Mouse (Mus musculus): Measurements from ENCODE around the gene Esrrg. TPM values are rescaled to one million over a fixed set of nuclear protein-coding genes. Genes with fewer than 3 reads are reported as not detected.

The Esrrg gene
- polyA plus RNA-seq, 1 experiment from 2014 or later = 1.0 TPM

DNA sequence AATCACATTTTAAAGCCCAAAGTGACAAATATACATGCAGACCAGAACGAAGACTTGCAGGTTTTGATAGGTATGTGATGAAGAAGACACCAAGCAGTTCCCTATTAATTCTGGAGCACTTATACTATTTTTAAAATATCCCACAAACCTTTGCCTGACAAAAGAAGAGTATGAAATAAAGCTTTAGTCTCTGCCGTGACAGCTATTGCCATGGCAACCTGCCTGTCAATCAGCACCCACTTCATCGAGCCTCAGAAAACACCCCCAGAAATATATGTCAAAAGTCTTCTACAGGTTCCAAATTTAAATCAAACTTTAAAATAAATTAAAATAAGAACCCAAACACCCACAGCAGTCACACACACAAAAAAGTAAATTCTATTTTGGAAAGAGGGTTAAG, 112.4 kb downstream of the Esrrg start:
- no peak overlapping the region for H3K4me3 ChIP-seq (ENCODE audit: low read length)
- H3K27ac ChIP-seq (ENCODE audit: low read length) = no peak overlapping the region
- WGBS = 70% methylated on average over 3 of the region's 3 CpGs
- H3K9me3 ChIP-seq (ENCODE audit: control insufficient read depth, low read length) = no peaks in the 10 kb centered on the region
- H3K27me3 ChIP-seq (ENCODE audit: control insufficient read depth, insufficient read depth, low read depth, low read length) = no peaks in the 10 kb centered on the region
- H3K36me3 ChIP-seq (ENCODE audit: control insufficient read depth, insufficient read depth, low read length) = no peaks in the 10 kb centered on the region
- H3K4me1 ChIP-seq (replicated peaks; ENCODE audit: control insufficient read depth, insufficient read depth, low read length) = no peaks in the 10 kb centered on the region
- no peak overlapping the region for H3K9ac ChIP-seq (ENCODE audit: low read length)
- no peak overlapping the region for H3K4me2 ChIP-seq (ENCODE audit: low read depth, low read length)
- ATAC-seq (ENCODE audit: low read depth) = no peak

DNA sequence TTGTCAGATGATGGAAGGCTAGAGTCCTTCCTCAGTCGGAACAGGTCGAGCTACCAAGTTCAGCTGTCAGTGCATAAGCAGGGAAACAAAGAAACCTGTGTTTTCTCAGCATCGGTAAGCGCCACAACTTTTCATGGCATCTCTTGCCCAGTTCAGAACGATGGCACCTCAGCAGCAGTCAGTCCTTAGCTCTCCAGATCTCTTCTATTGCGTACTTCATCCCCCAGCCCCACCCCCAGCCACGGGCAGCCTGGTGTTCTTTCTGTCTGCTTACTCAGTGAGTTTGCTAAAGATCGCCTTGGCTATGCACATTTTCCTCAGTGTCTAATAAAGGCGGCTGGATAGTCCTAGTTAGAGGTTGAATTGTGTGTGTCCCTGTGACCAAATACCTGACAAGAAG, 113.4 kb downstream of the Esrrg start:
- ATAC-seq (ENCODE audit: low read depth) = no peak

DNA sequence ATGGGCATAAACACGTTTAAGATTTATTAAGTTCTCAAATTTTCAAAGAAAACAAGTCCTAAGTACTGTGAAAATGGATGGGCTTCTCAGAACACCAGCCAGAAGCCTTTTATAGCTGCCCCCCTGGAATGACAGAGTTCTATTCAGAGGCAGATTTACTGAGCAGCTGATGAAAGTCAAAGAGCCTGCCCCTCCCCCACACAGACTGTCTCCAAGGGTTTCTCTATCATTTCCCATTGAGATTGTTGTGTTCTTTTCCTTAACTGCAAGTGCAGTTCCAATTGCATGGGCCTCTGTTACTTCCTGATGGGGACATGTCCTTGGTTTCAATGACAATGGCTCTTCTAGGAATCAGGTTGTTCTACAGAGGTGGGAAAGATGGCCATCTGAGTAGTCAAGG, 116.1 kb downstream of the Esrrg start:
- H3K27ac ChIP-seq (ENCODE audit: low read length) = no peak overlapping the region
- H3K4me2 ChIP-seq (ENCODE audit: low read depth, low read length) = no peak overlapping the region
- H3K4me3 ChIP-seq (ENCODE audit: low read length) = no peak overlapping the region
- no peaks in the 10 kb centered on the region for H3K9me3 ChIP-seq (ENCODE audit: control insufficient read depth, low read length)
- no peak for ATAC-seq (ENCODE audit: low read depth)
- no peaks in the 10 kb centered on the region for H3K4me1 ChIP-seq (replicated peaks; ENCODE audit: control insufficient read depth, insufficient read depth, low read length)
- H3K9ac ChIP-seq (ENCODE audit: low read length) = no peak overlapping the region
- no peaks in the 10 kb centered on the region for H3K27me3 ChIP-seq (ENCODE audit: control insufficient read depth, insufficient read depth, low read depth, low read length)
- 41% methylated on average over 1 of the region's 1 CpGs for WGBS
- H3K36me3 ChIP-seq (ENCODE audit: control insufficient read depth, insufficient read depth, low read length) = no peaks in the 10 kb centered on the region

More for the DNA sequence above, 113.4 kb downstream of the Esrrg start:
- 59% methylated on average over 9 of the region's 9 CpGs for WGBS
- Histone ChIP-seq H3K4me1 (replicated peaks; ENCODE audit: control insufficient read depth, insufficient read depth, low read length) (no peaks in the 10 kb centered on the region), H3K9ac (ENCODE audit: low read length) (no peak overlapping the region), H3K27me3 (ENCODE audit: control insufficient read depth, insufficient read depth, low read depth, low read length) (no peaks in the 10 kb centered on the region), H3K36me3 (ENCODE audit: control insufficient read depth, insufficient read depth, low read length) (no peaks in the 10 kb centered on the region), H3K4me2 (ENCODE audit: low read depth, low read length) (no peak overlapping the region), H3K9me3 (ENCODE audit: control insufficient read depth, low read length) (no peaks in the 10 kb centered on the region), H3K4me3 (ENCODE audit: low read length) (no peak overlapping the region), H3K27ac (ENCODE audit: low read length) (no peak overlapping the region)

DNA sequence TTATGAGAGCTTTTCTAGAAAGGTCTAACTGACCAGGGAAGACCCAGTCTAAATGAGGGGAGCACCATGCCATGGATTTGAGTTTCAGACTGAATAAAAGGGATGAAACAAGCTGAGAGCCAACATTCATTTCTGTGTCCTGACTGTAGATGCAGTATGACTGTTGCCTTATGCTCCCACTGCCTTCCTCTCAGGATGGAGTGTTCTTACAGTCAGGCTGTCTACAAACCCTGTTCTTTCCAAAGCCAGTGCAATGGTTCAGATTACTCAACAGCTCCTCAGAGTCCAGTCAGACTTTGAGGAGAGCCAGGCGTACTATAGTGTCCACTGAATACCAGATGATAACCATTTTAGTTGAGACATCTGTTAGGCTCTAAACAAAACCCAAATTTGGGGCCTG, 116.8 kb downstream of the Esrrg start:
- Histone ChIP-seq H3K36me3 (ENCODE audit: control insufficient read depth, insufficient read depth, low read length) (no peaks in the 10 kb centered on the region), H3K27me3 (ENCODE audit: control insufficient read depth, insufficient read depth, low read depth, low read length) (no peaks in the 10 kb centered on the region), H3K4me3 (ENCODE audit: low read length) (no peak overlapping the region), H3K4me1 (replicated peaks; ENCODE audit: control insufficient read depth, insufficient read depth, low read length) (no peaks in the 10 kb centered on the region), H3K9ac (ENCODE audit: low read length) (no peak overlapping the region), H3K9me3 (ENCODE audit: control insufficient read depth, low read length) (no peaks in the 10 kb centered on the region), H3K4me2 (ENCODE audit: low read depth, low read length) (no peak overlapping the region), H3K27ac (ENCODE audit: low read length) (no peak overlapping the region)
- no peak for ATAC-seq (ENCODE audit: low read depth)
- 66% methylated on average over 1 of the region's 1 CpGs for WGBS

DNA sequence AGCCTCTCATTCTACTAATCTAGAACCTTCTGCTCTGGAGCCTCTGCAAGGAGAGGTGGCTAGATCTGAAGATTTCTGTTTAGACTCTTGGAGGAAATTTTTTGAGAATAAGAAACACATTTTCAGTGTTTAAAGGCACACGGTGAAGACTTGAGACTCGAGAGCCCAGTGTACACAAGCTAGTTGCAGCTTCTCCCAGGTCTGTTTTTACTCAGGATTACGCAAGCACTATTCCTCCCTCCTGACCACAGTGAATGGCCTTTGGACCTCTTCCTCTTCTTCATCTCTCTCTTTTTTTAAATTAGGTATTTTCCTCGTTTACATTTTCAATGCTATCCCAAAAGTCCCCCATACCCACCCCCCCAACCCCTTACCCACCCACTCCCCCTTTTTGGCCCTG, 122.6 kb downstream of the Esrrg start:
- Histone ChIP-seq H3K36me3 (ENCODE audit: control insufficient read depth, insufficient read depth, low read length) (no peaks in the 10 kb centered on the region), H3K4me2 (ENCODE audit: low read depth, low read length) (no peak overlapping the region), H3K4me3 (ENCODE audit: low read length) (no peak overlapping the region), H3K9ac (ENCODE audit: low read length) (no peak overlapping the region), H3K4me1 (replicated peaks; ENCODE audit: control insufficient read depth, insufficient read depth, low read length) (no peaks in the 10 kb centered on the region), H3K9me3 (ENCODE audit: control insufficient read depth, low read length) (no peaks in the 10 kb centered on the region), H3K27me3 (ENCODE audit: control insufficient read depth, insufficient read depth, low read depth, low read length) (no peaks in the 10 kb centered on the region), H3K27ac (ENCODE audit: low read length) (no peak overlapping the region)
- WGBS = 75% methylated on average over 4 of the region's 4 CpGs
- ATAC-seq (ENCODE audit: low read depth) = no peak

DNA sequence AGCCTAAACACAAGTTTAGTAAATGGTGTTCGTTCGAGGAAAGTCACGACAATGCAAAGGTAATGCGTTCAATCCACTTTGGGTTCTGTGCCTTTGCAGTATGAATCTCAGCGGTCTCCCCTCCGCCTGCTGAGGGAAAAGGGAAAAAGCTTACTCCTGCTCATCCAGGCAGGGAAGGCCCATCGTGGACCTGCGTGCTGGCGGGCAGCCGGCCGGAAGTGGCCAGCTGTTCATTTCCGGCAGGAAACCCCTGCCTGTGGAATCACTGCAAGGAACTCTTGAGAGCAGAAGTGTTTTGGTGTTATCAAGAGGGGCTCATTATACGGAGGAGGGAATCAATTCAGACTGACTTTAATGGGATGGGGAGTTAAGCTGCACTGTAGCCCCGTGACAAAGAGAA, 127.9 kb downstream of the Esrrg start:
- no peak overlapping the region for H3K9ac ChIP-seq (ENCODE audit: low read length)
- H3K4me3 ChIP-seq (ENCODE audit: low read length) = no peak overlapping the region
- no peak for ATAC-seq (ENCODE audit: low read depth)
- no peaks in the 10 kb centered on the region for H3K9me3 ChIP-seq (ENCODE audit: control insufficient read depth, low read length)
- H3K36me3 ChIP-seq (ENCODE audit: control insufficient read depth, insufficient read depth, low read length) = no peaks in the 10 kb centered on the region
- no peak overlapping the region for H3K27ac ChIP-seq (ENCODE audit: low read length)
- H3K27me3 ChIP-seq (ENCODE audit: control insufficient read depth, insufficient read depth, low read depth, low read length) = no peaks in the 10 kb centered on the region
- no peaks in the 10 kb centered on the region for H3K4me1 ChIP-seq (replicated peaks; ENCODE audit: control insufficient read depth, insufficient read depth, low read length)
- WGBS = 52% methylated on average over 14 of the region's 14 CpGs
- H3K4me2 ChIP-seq (ENCODE audit: low read depth, low read length) = no peak overlapping the region

DNA sequence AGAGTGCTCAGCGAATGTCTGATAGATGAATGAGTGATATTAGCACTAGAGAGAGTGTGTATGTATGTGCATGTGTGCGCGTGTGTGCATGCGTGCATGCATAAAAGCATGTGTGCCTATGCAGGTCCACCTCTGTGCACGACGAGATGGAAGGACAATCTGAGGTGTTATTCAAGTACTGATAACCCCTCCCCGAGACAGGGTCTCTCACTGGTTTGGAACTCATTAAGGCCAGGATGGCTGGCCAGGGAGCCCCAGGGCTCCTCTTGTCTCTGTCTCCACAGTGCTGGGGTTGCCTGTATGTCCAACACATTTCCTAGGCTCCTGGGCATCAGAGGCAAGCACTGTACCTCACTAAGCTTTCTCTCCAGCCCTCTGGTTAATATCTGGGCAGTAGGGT, 128.7 kb downstream of the Esrrg start:
- Histone ChIP-seq H3K36me3 (ENCODE audit: control insufficient read depth, insufficient read depth, low read length) (no peaks in the 10 kb centered on the region), H3K4me2 (ENCODE audit: low read depth, low read length) (no peak overlapping the region), H3K9me3 (ENCODE audit: control insufficient read depth, low read length) (no peaks in the 10 kb centered on the region), H3K27ac (ENCODE audit: low read length) (no peak overlapping the region), H3K9ac (ENCODE audit: low read length) (no peak overlapping the region), H3K4me1 (replicated peaks; ENCODE audit: control insufficient read depth, insufficient read depth, low read length) (no peaks in the 10 kb centered on the region), H3K4me3 (ENCODE audit: low read length) (no peak overlapping the region), H3K27me3 (ENCODE audit: control insufficient read depth, insufficient read depth, low read depth, low read length) (no peaks in the 10 kb centered on the region)
- no peak for ATAC-seq (ENCODE audit: low read depth)
- 79% methylated on average over 7 of the region's 7 CpGs for WGBS

DNA sequence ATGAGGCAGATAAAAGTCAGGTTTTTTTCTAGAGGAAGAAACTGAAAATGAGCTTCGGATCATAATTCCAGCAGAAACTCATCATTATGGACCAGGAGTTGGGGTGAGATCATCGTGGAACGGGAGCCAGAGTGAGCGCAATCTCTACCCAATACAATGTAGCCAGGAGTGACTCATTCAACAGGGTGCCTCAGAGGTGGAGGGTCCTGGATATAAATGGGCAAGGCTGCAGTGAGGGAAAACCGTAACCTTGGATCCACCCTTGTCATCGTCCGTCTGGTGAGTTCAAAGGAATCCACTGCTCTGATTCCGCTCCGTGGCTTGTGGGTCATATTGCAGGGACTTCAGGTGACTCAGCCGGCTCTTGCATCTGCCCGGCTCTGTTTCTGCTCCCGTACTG, 131.9 kb downstream of the Esrrg start:
- ATAC-seq (ENCODE audit: low read depth) = no peak
- Histone ChIP-seq H3K27ac (ENCODE audit: low read length) (no peak overlapping the region), H3K9ac (ENCODE audit: low read length) (no peak overlapping the region), H3K4me2 (ENCODE audit: low read depth, low read length) (no peak overlapping the region), H3K27me3 (ENCODE audit: control insufficient read depth, insufficient read depth, low read depth, low read length) (no peaks in the 10 kb centered on the region), H3K36me3 (ENCODE audit: control insufficient read depth, insufficient read depth, low read length) (no peaks in the 10 kb centered on the region), H3K4me3 (ENCODE audit: low read length) (no peak overlapping the region), H3K4me1 (replicated peaks; ENCODE audit: control insufficient read depth, insufficient read depth, low read length) (no peaks in the 10 kb centered on the region), H3K9me3 (ENCODE audit: control insufficient read depth, low read length) (no peaks in the 10 kb centered on the region)
- 65% methylated on average over 12 of the region's 12 CpGs for WGBS

DNA sequence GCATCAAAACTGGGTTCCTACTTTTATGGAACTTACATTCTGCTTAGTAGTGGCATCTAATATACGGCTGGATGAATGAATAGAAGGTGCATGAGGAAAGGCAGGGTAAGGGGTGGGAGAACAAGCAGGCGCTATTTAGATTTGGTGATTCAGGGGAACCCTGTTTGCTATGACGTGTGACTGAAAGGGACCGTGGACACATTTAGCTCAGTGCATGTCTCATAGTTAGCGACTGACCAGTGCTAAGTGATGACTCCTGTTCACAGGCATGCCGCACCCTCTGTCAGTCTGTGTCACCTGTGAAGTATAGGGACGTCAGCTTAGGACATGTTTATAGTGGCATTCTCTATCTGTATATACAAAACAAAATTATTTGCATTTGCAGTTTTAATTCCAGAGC, 132.7 kb downstream of the Esrrg start:
- Histone ChIP-seq H3K36me3 (ENCODE audit: control insufficient read depth, insufficient read depth, low read length) (no peaks in the 10 kb centered on the region), H3K4me2 (ENCODE audit: low read depth, low read length) (no peak overlapping the region), H3K4me3 (ENCODE audit: low read length) (no peak overlapping the region), H3K9ac (ENCODE audit: low read length) (no peak overlapping the region), H3K27me3 (ENCODE audit: control insufficient read depth, insufficient read depth, low read depth, low read length) (no peaks in the 10 kb centered on the region), H3K9me3 (ENCODE audit: control insufficient read depth, low read length) (no peaks in the 10 kb centered on the region), H3K27ac (ENCODE audit: low read length) (no peak overlapping the region), H3K4me1 (replicated peaks; ENCODE audit: control insufficient read depth, insufficient read depth, low read length) (no peaks in the 10 kb centered on the region)
- ATAC-seq (ENCODE audit: low read depth) = no peak
- WGBS = 74% methylated on average over 7 of the region's 7 CpGs

DNA sequence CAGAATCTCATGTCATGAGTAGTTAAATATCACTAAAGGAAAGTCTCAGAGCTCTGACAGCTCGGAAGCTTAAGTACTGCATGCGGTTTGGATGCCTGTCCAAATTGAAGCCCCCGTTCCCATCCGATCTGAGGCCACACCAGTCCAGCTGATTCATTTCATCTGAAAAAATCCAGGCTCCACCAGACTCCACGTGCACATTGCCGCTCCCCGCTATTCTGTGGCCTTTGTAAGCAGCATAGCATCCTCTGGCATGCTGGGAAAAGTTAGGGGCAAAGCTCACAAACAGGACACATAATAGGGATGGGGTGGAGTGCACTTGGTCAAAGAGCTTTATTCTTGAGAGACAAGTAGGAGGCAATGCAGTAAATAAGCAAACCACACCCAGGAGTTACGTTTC, 133.5 kb downstream of the Esrrg start:
- H3K4me1 ChIP-seq (replicated peaks; ENCODE audit: control insufficient read depth, insufficient read depth, low read length) = no peaks in the 10 kb centered on the region
- H3K4me3 ChIP-seq (ENCODE audit: low read length) = no peak overlapping the region
- no peaks in the 10 kb centered on the region for H3K9me3 ChIP-seq (ENCODE audit: control insufficient read depth, low read length)
- WGBS = 58% methylated on average over 8 of the region's 8 CpGs
- H3K36me3 ChIP-seq (ENCODE audit: control insufficient read depth, insufficient read depth, low read length) = no peaks in the 10 kb centered on the region
- H3K27me3 ChIP-seq (ENCODE audit: control insufficient read depth, insufficient read depth, low read depth, low read length) = no peaks in the 10 kb centered on the region
- no peak overlapping the region for H3K4me2 ChIP-seq (ENCODE audit: low read depth, low read length)
- H3K27ac ChIP-seq (ENCODE audit: low read length) = no peak overlapping the region
- no peak overlapping the region for H3K9ac ChIP-seq (ENCODE audit: low read length)
- no peak for ATAC-seq (ENCODE audit: low read depth)
